Mouse (Mus musculus): ENCODE results near the gene Slc23a3.

DNA sequence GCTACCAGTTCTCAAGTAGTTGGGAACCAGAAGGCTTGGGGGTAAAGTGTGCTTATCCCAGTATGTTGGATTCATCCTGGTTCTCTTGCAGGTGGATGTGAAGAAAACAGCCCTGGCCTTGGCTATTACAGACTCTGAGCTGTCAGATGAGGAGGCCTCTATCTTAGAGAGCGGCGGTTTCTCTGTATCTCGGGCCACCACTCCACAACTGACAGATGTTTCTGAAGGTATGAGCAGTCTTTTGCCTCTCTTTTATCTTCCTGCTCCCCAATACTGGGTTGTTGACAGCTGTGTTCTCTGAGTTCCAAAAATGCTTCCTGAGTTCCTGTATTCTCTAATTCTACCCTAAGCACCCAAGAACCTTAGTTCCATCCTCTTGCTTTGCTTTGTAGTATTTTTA is 11.9 kb upstream of the Slc23a3 start:
- no peak for TF ChIP-seq POLR2A (IDR thresholded peaks at IDR 0.05; ENCODE audit: insufficient read depth, low read depth, low read length)
- TF ChIP-seq CTCF (IDR thresholded peaks at IDR 0.05), result no peak
- TF ChIP-seq EP300 (IDR thresholded peaks at IDR 0.05; ENCODE audit: insufficient read depth, low read depth, low read length), result no peak
